Mouse (Mus musculus): Measurements from ENCODE around the gene Snrnp40.
A peak's percentile ranks its signal among the peaks of the same experiment; 100 is the strongest.

Snrnp40 gene

GRCm38 (mm10) chr4:130359486-130360237 lies at the start of gene Snrnp40, which contains the start of gene Zcchc17:
TSS of gene Snrnp40 (plus strand) at chr4:130360132.
TSS of gene Zcchc17 (minus strand) at chr4:130359943.
- DNase-seq = peak; percentile 100

GRCm38 (mm10) chr4:130312526-130312925 lies 47.4 kb upstream of the Snrnp40 start:
- DNase-seq = no peak

GRCm38 (mm10) chr4:130313552-130313951 lies 46.4 kb upstream of the Snrnp40 start:
- DNase-seq = no peak

GRCm38 (mm10) chr4:130315771-130316527 lies 44.0 kb upstream of the Snrnp40 start:
- peak; percentile 66 for DNase-seq

- no peak for DNase-seq
These were observed 43.2 kb upstream of the Snrnp40 start for GRCm38 (mm10) chr4:130316691-130317090.

GRCm38 (mm10) chr4:130318122-130318521 lies 41.8 kb upstream of the Snrnp40 start:
- DNase-seq = no peak

GRCm38 (mm10) chr4:130319564-130319963 lies 40.4 kb upstream of the Snrnp40 start:
- no peak for DNase-seq

GRCm38 (mm10) chr4:130321640-130322039 lies 38.3 kb upstream of the Snrnp40 start:
- no peak for DNase-seq

GRCm38 (mm10) chr4:130322567-130322966 lies 37.4 kb upstream of the Snrnp40 start:
- no peak for DNase-seq

- no peak for DNase-seq
These were observed 36.8 kb upstream of the Snrnp40 start for GRCm38 (mm10) chr4:130323165-130323564.

- DNase-seq = peak; percentile 61
These were observed 36.3 kb upstream of the Snrnp40 start for GRCm38 (mm10) chr4:130323607-130324006.

GRCm38 (mm10) chr4:130325446-130325845 lies 34.5 kb upstream of the Snrnp40 start:
- DNase-seq = no peak

GRCm38 (mm10) chr4:130327366-130327765 lies 32.6 kb upstream of the Snrnp40 start:
- DNase-seq = no peak

- DNase-seq = no peak
These were observed 24.1 kb upstream of the Snrnp40 start for GRCm38 (mm10) chr4:130335867-130336266.

GRCm38 (mm10) chr4:130341691-130342090 lies 18.2 kb upstream of the Snrnp40 start:
- DNase-seq = peak; percentile 71

- no peak for DNase-seq
These were observed 10.3 kb upstream of the Snrnp40 start for GRCm38 (mm10) chr4:130349666-130350065.

- DNase-seq = no peak
These were observed 9.1 kb upstream of the Snrnp40 start for GRCm38 (mm10) chr4:130350690-130351422.

GRCm38 (mm10) chr4:130352588-130352987 lies 7.3 kb upstream of the Snrnp40 start:
- DNase-seq = no peak

- peak; percentile 2 for DNase-seq
These were observed 2.0 kb upstream of the Snrnp40 start for GRCm38 (mm10) chr4:130357946-130358345.

GRCm38 (mm10) chr4:130360238-130360590 lies 282 bp downstream of the Snrnp40 start:
- DNase-seq = no peak

- DNase-seq = no peak
These were observed 16.7 kb downstream of the Snrnp40 start for GRCm38 (mm10) chr4:130376675-130377074.

- no peak for DNase-seq
These were observed 17.6 kb downstream of the Snrnp40 start for GRCm38 (mm10) chr4:130377500-130377899.

GRCm38 (mm10) chr4:130379181-130379580 lies 19.2 kb downstream of the Snrnp40 start:
- DNase-seq = no peak
